Mouse (Mus musculus) embryonic stem cell, embryonic (primary cell): ENCODE data around the gene Tanc2.

Source experiments
- CTCF ChIA-PET, 4 experiments: fragments of 300-600 bp in 2 of 4; fragments of 350-600 bp in 2 of 4; sonication (Branson Sonifier 250); formaldehyde crosslinking; loops; one replicate each; lab custom pipeline; 2022; ENCODE audit warnings: inconsistent platforms in 2 of 4; lab: Charles Lee
- POLR2A ChIA-PET, 4 experiments: fragments of 300-600 bp in 2 of 4; fragments of 350-600 bp in 2 of 4; sonication (Branson Sonifier 250); formaldehyde crosslinking; loops; one replicate each; lab custom pipeline; 2022; ENCODE audit warnings: antibody characterized with exemption in 4 of 4, inconsistent platforms in 1 of 4; lab: Charles Lee

The Tanc2 gene

GRCm38 (mm10) chr11:105589231-105589876, 432 bp upstream of the Tanc2 start:
- CTCF ChIA-PET: interaction anchor here in 3 of 4 experiments (0.5 to 4.1 kb wide), 5 partner anchors 125 to 495 kb away, joined by 3 to 53 read pairs (median 3); partner anchors contain the start of gene Map3k3 (in 1 of the 3)
- POLR2A ChIA-PET: interaction anchor here in 2 of 4 experiments (0.6 to 1.1 kb wide), 4 partner anchors 238 to 495 kb away, joined by 3 read pairs; partner anchors contain the start of gene Map3k3 (in 1 of the 2)

GRCm38 (mm10) chr11:105591905-105592304, 2.1 kb downstream of the Tanc2 start:
- CTCF ChIA-PET: interaction anchor here (0.5 to 4.1 kb wide), 31 partner anchors 9 to 322 kb away, joined by 3 to 53 read pairs (median 4); no protein-coding TSS in a partner anchor
- POLR2A ChIA-PET: interaction anchor here in 1 of 4 experiments (0.5 kb wide), 1 partner anchor 309 kb away, joined by 3 read pairs; no protein-coding TSS in a partner anchor

- ChIA-PET CTCF (interaction anchor here in 1 of 4 experiments (1.2 kb wide), 1 partner anchor 10 kb away, joined by 3 read pairs; no protein-coding TSS in a partner anchor), POLR2A (no interaction called here)
Measured at GRCm38 (mm10) chr11:105602177-105602576, 12.4 kb downstream of the Tanc2 start.

- CTCF ChIA-PET: no interaction called here
- POLR2A ChIA-PET: no interaction called here
Measured at GRCm38 (mm10) chr11:105626201-105626600, 36.4 kb downstream of the Tanc2 start.

- ChIA-PET POLR2A (interaction anchor here in 1 of 4 experiments (0.7 kb wide), 1 partner anchor 13 kb away, joined by 6 read pairs; no protein-coding TSS in a partner anchor), CTCF (interaction anchor here in 2 of 4 experiments (0.7 to 1.0 kb wide), 2 partner anchors 252 to 299 kb away, joined by 3 read pairs; no protein-coding TSS in a partner anchor)
Measured at GRCm38 (mm10) chr11:105643995-105644394, 54.2 kb downstream of the Tanc2 start.

GRCm38 (mm10) chr11:105648026-105648425, 58.2 kb downstream of the Tanc2 start:
- ChIA-PET POLR2A (interaction anchor here in 2 of 4 experiments (0.6 kb wide), 2 partner anchors 48 to 454 kb away, joined by 3 read pairs; no protein-coding TSS in a partner anchor), CTCF (no interaction called here)

- POLR2A ChIA-PET: no interaction called here
- CTCF ChIA-PET: no interaction called here
Measured at GRCm38 (mm10) chr11:105654616-105655015, 64.8 kb downstream of the Tanc2 start.

- ChIA-PET POLR2A (interaction anchor here in 1 of 4 experiments (0.6 kb wide), 1 partner anchor 105 kb away, joined by 5 read pairs; no protein-coding TSS in a partner anchor), CTCF (interaction anchor here in 1 of 4 experiments (0.6 kb wide), 1 partner anchor 345 kb away, joined by 3 read pairs; no protein-coding TSS in a partner anchor)
Measured at GRCm38 (mm10) chr11:105655335-105655734, 65.5 kb downstream of the Tanc2 start.

GRCm38 (mm10) chr11:105667879-105668278, 78.1 kb downstream of the Tanc2 start:
- CTCF ChIA-PET: interaction anchor here in 1 of 4 experiments (0.7 kb wide), 1 partner anchor 9 kb away, joined by 3 read pairs; no protein-coding TSS in a partner anchor
- POLR2A ChIA-PET: no interaction called here

GRCm38 (mm10) chr11:105678996-105679395, 89.2 kb downstream of the Tanc2 start:
- CTCF ChIA-PET: interaction anchor here in 1 of 4 experiments (0.6 kb wide), 1 partner anchor 44 kb away, joined by 3 read pairs; no protein-coding TSS in a partner anchor
- POLR2A ChIA-PET: interaction anchor here in 1 of 4 experiments (0.5 kb wide), 1 partner anchor 282 kb away, joined by 3 read pairs; no protein-coding TSS in a partner anchor

- ChIA-PET CTCF (interaction anchor here in 1 of 4 experiments (0.6 kb wide), 1 partner anchor 92 kb away, joined by 4 read pairs; no protein-coding TSS in a partner anchor), POLR2A (no interaction called here)
Measured at GRCm38 (mm10) chr11:105684747-105685146, 95.0 kb downstream of the Tanc2 start.

- ChIA-PET POLR2A (no interaction called here), CTCF (no interaction called here)
Measured at GRCm38 (mm10) chr11:105700528-105700927, 110.7 kb downstream of the Tanc2 start.

GRCm38 (mm10) chr11:105719660-105720059, 129.9 kb downstream of the Tanc2 start:
- POLR2A ChIA-PET: interaction anchor here in 1 of 4 experiments (1.1 kb wide), 1 partner anchor 21 kb away, joined by 3 read pairs; no protein-coding TSS in a partner anchor

GRCm38 (mm10) chr11:105731541-105731940, 141.8 kb downstream of the Tanc2 start:
- CTCF ChIA-PET: no interaction called here
- POLR2A ChIA-PET: no interaction called here

More at GRCm38 (mm10) chr11:105719660-105720059, 129.9 kb downstream of the Tanc2 start:
- CTCF ChIA-PET: no interaction called here

- POLR2A ChIA-PET: no interaction called here
Measured at GRCm38 (mm10) chr11:105731989-105732531, 142.3 kb downstream of the Tanc2 start.

GRCm38 (mm10) chr11:105743171-105743570, 153.4 kb downstream of the Tanc2 start:
- ChIA-PET CTCF (no interaction called here), POLR2A (no interaction called here)

More at GRCm38 (mm10) chr11:105731989-105732531, 142.3 kb downstream of the Tanc2 start:
- CTCF ChIA-PET: no interaction called here

- ChIA-PET CTCF (no interaction called here), POLR2A (no interaction called here)
Measured at GRCm38 (mm10) chr11:105749297-105750071, 159.7 kb downstream of the Tanc2 start.

- CTCF ChIA-PET: no interaction called here
- POLR2A ChIA-PET: no interaction called here
Measured at GRCm38 (mm10) chr11:105758561-105759203, 168.9 kb downstream of the Tanc2 start.
